Mouse (Mus musculus) activated CD4-positive, CD25-positive, alpha-beta regulatory T cell, adult 4 months (primary cell): ENCODE data around the gene Slc25a30. TPM values are rescaled to one million over a fixed set of nuclear protein-coding genes. Genes with fewer than 3 reads are reported as not detected.

Experiments
- ATAC-seq: one replicate; pipeline ENCODE4 v1.8.0; 2017
- polyA plus RNA-seq, 2 experiments: library from polyadenylated mRNA; unstranded; fragments of 100-300 nt; shearing (Covaris generic); gene quantifications; one replicate each; pipeline ENCODE4 v1.2.1; 2017

The Slc25a30 gene
- polyA plus RNA-seq, 2 experiments from 2014 or later = 19.4 to 22.7 TPM

DNA sequence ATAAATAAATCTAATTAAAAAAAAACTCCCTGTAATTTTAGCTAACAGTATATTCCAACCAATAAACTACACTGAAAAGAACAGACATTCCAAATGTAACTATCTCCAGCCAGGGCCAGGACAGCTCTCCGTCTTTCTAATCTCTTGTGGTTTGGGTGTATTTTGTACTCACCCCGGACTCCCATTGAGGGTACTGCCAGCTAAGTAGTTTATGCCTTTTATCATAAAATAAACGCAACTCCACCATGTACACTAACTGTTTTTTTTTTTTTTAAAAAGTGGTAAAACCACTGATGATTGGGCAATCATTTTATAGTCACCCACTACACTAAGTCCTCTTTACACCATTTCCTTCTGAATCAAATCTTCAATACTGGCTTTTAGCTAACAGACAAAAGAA lies 51.2 kb downstream of the Slc25a30 start:
- no peak for ATAC-seq

DNA sequence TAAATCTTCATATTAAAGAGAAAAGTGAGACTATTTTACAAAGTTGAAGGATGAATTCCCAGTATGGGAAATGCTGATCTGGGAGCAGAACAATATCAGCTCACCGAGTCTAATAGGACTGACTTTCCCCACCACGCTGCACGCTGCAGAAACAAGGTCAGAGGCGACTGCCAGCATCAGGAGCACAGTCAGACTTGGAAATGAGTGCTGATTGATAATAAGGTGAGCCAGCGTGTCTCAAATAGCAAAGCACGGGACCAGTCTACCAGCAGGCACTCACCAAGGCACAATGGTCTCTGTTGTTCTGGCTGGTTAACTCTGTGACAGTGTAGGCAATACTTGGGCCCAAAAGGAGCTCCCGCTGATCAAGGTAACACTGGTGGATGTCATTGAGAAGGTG lies 54.2 kb downstream of the Slc25a30 start:
- ATAC-seq = no peak

DNA sequence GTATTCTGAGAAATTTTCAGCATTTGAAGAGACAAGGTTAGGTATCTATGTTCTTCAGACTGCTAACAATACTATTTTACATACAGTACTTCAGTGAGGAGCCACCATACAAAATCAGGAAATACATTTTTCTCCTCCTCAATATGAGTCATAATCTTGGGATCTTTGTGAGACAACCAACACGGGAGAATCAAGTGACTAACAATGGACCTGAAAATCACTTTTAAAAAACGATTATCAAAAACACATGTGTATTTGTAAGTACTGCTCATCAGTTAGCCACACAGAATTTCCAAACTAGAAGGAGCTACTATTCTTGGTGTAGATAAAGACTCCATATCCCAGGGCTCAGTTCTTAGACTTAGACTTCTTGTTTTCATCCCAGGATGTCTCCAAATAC lies 55.5 kb downstream of the Slc25a30 start:
- ATAC-seq = no peak

DNA sequence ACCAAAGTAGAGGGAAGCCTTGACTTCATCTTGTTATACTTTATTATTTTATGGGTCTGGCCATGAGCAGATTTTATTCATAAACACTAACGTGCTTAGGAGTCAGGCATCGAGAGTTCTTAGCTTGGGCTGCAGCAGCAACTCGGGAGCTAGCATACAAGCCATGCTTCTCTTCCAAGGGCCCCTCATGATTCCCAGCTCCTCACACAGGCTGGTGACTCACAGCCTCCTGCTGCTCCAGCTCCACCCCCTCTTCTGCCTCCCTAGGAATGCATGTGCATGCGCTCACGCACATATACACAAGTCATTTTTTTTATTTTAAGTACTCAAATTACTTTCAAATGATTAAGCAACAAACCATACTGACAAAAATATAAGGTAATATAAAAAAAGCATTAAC lies 58.7 kb downstream of the Slc25a30 start:
- ATAC-seq = no peak

DNA sequence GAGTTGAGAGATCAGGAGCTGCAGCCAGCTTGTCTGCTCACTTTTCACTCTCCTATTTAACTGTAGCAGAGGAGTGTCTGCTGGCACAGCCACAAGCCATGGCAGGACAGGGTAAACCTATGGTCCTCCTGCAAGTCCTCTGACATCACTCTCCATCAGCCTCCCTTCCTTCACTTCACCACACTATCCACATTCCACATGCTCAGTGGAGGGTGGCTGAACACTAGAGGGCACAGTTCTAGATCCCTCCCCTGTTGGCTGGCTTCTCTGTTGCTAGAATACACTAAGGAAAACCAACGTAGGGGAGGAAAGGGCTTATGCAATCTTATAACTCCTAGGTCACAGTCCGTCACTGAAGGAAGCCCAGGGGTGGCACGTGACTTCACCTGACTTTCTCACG lies 59.8 kb downstream of the Slc25a30 start:
- no peak for ATAC-seq

DNA sequence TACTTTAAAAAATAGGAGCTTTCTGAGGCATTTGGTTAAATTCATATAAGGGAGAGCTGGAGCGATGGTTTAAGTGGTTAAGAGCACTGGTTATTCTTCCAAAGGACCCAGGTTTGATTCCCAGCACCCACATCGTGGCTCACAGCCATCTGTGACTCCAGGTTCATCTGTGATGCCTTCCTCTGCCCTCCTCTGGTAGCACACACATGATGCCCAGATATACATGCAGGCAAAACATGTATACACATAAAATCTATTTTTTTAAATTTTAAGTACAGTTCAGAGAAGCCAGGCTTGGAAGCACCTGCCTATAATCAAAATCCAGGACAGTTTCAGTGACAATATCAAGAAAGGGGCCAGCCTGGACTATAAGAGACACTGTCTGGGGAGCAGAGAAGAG lies 64.0 kb downstream of the Slc25a30 start:
- ATAC-seq = no peak

DNA sequence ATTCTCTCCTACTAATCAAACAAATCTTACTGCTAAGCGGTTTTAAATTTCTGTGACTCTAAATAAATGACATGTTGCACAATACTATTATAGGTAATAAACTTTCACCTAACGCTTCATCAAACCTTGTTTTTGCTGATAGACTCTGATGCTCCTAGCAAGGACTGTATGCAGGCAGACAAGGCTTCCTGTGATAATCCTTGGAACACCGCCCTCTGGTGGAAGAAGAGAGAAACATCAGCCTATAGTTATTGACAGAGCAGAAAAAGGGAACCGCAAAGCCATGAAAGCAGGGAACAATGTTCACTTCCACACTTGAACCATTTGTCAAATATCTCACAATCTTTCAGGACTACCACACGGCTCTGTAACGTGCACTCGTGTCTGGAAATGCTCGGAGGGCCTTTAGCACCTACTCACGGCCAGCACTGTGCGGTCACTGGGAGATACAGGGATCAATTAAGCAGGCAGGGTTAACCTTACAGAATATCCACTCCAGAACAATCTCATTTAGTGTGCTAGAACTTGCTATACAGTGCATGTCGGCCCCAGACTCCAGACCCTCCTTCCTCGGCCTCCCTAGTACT lies 64.8 kb downstream of the Slc25a30 start:
- peak; percentile 63 for ATAC-seq

DNA sequence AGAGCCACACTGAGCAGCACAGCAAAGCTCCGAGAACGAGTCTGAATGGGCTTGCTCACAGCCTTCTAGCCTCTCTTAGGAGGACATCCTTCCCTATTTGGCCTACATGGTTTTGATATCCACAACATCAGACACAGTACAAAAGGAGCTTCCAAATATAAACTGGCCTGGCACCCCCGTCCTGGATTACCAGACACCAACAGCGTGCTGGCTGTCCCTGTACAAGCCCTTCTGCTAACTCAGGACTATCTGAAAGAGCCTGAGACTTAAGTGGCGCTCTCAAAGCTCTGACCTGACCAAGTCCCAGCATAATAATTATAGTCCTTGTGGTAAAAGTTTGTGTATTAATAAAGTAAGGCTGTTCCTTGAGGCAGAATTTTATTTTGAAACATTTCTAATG lies 66.7 kb downstream of the Slc25a30 start:
- no peak for ATAC-seq

DNA sequence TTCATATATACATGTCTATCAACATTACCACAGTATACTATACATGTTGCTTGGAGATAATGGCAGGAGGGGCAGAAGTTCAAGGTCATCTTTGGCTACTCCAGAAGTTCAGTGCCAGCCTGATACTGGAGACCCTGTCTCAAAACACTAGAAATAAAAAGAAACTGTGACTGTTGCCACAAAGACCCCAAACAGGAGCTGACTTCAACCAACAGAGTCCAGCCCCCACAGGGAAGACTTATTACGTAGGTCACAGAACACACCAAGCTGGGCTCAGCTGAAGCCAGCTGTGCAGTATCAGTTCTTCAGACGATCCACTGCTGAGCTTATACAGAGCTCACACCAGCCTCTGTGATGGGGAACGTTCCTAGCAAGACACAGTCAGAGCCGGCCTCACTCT lies 70.4 kb downstream of the Slc25a30 start:
- ATAC-seq = no peak

DNA sequence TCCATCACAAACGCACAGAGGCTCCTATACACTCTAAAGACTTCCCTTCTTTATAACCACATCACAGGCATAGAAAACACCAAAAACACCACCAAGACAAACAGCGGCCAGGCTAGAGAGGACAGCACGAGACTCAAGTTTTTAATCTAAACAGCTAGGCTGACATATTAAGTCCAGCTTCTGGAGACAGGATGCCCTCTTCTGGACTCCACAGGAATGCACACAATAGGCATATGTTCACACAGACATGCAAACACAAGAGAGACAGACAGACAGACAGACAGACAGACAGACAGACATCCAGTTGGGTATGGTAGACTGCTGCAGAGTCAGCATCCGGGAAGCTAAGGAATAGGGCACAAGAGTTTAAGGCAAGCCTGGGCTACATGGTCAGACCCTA lies 73.2 kb downstream of the Slc25a30 start:
- no peak for ATAC-seq

DNA sequence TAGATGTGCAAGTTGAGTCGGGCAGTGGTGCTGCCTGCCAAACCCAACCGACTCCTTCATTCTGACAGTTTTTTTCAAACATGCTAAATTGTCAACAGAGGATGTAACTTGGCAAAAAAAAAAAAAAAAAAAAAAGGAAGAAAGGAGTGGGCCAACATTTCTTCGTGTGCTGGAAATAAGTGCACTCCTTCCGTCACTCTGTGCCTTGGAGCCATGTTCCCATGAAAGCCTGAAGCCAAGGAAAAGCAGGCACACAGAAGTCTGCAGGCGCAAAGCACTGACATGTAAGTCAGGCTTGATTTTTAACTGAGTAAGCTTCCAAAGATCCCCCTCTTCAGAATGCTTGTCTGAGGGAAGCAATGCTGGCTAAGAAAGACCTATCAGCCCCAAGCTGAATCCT lies 74.2 kb downstream of the Slc25a30 start:
- no peak for ATAC-seq

DNA sequence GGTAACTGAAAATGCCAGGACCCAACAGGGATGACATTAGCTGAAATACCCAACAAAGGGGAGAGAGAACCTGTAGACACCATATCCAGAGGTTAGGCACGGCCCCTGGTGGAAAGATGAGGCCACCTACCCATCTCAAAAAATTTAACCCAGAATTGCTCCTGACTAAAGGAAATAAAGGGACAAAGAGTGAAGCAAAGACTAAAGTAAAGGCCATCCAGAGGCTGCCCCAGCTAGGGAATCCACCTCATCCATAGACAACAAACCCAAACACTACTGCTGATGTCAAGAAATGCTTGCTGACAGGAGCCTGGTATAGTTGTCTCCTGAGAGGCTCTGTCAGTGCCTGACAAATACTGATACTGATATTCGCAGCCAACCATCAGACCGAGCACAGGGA lies 75.1 kb downstream of the Slc25a30 start:
- ATAC-seq = no peak

Other genes with a start within 250 kb of the Slc25a30 start
- gene Spert, start 193.9 kb downstream of the Slc25a30 start, polyA plus RNA-seq = not detected
- not detected for gene Erich6b, start 144.8 kb downstream of the Slc25a30 start, polyA plus RNA-seq
- gene Cog3, start 32.5 kb downstream of the Slc25a30 start, polyA plus RNA-seq = 1 to 10 TPM; 6.5 to 8.0 TPM
- gene Tpt1, start 58.1 kb upstream of the Slc25a30 start, polyA plus RNA-seq = 1,000 to 10,000 TPM; 1,760 to 1,971 TPM
- 1 to 10 TPM; 1.6 to 2.8 TPM for gene Kctd4, start 168.0 kb upstream of the Slc25a30 start, polyA plus RNA-seq
- 10 to 100 TPM; 50.7 to 51.6 TPM for gene Gtf2f2, start 223.8 kb upstream of the Slc25a30 start, polyA plus RNA-seq